Mouse (Mus musculus): ENCODE results near the gene Mip. TPM values are rescaled to one million over a fixed set of nuclear protein-coding genes. Genes with fewer than 3 reads are reported as not detected.
"Not testable (repeated sequence)": the region's sequence is repeated elsewhere in the genome, so short reads cannot be mapped to it uniquely, and the experiment has no call there.

Gene Mip
- polyA plus RNA-seq, 2 experiments from 2014 or later: not detected

- peak; percentile 96 for ATAC-seq
Measured at GRCm38 (mm10) chr10:128211390-128212108, 14.1 kb upstream of the Mip start, which contains the start of gene Spryd4. Spryd4 (minus strand) TSS chr10:128211807.

- no peak for ATAC-seq
Measured at GRCm38 (mm10) chr10:128212148-128212547, 13.5 kb upstream of the Mip start.

GRCm38 (mm10) chr10:128212871-128213323 lies 12.7 kb upstream of the Mip start:
- ATAC-seq: peak; percentile 76

GRCm38 (mm10) chr10:128214112-128214511 lies 11.5 kb upstream of the Mip start:
- ATAC-seq: not testable (repeated sequence)

GRCm38 (mm10) chr10:128214981-128215380 lies 10.7 kb upstream of the Mip start:
- no peak for ATAC-seq

GRCm38 (mm10) chr10:128218387-128219117 lies 7.1 kb upstream of the Mip start:
- no peak for ATAC-seq

GRCm38 (mm10) chr10:128221533-128222286 lies 3.9 kb upstream of the Mip start:
- ATAC-seq: peak; percentile 74

- no peak for ATAC-seq
Measured at GRCm38 (mm10) chr10:128225064-128225463, 574 bp upstream of the Mip start.

GRCm38 (mm10) chr10:128227592-128227991 lies 2.0 kb downstream of the Mip start:
- ATAC-seq: no peak

- ATAC-seq: no peak
Measured at GRCm38 (mm10) chr10:128228009-128228408, 2.4 kb downstream of the Mip start.

GRCm38 (mm10) chr10:128230582-128230981 lies 4.9 kb downstream of the Mip start:
- ATAC-seq: no peak

- peak; percentile 15 for ATAC-seq
Measured at GRCm38 (mm10) chr10:128231146-128231545, 5.5 kb downstream of the Mip start.

GRCm38 (mm10) chr10:128231697-128232419 lies 6.2 kb downstream of the Mip start, which contains the start of gene Timeless:
Timeless (plus strand) TSS chr10:128232065.
- peak; percentile 74 for ATAC-seq

GRCm38 (mm10) chr10:128232420-128232985 lies 6.9 kb downstream of the Mip start:
- ATAC-seq: peak; percentile 50

- ATAC-seq: no peak
Measured at GRCm38 (mm10) chr10:128236321-128236720, 10.7 kb downstream of the Mip start.

- ATAC-seq: no peak
Measured at GRCm38 (mm10) chr10:128237807-128238480, 12.3 kb downstream of the Mip start.

GRCm38 (mm10) chr10:128239140-128239539 lies 13.5 kb downstream of the Mip start:
- no peak for ATAC-seq

- ATAC-seq: no peak
Measured at GRCm38 (mm10) chr10:128240131-128240530, 14.5 kb downstream of the Mip start.

GRCm38 (mm10) chr10:128243252-128243651 lies 17.6 kb downstream of the Mip start:
- no peak for ATAC-seq

GRCm38 (mm10) chr10:128244121-128244520 lies 18.5 kb downstream of the Mip start:
- no peak for ATAC-seq

- no peak for ATAC-seq
Measured at GRCm38 (mm10) chr10:128247020-128247732, 21.5 kb downstream of the Mip start.

Data from CD4-positive, CD25-positive, alpha-beta regulatory T cell, adult 4 months (primary cell).